Mouse (Mus musculus): ENCODE measurements at regions not wholly inside any gene's neighbourhood (a gene's known extent, or its start where the extent isn't known, plus 50 kb on each side); places are given as distances from the start of the nearest gene placed in this dataset.

DNA sequence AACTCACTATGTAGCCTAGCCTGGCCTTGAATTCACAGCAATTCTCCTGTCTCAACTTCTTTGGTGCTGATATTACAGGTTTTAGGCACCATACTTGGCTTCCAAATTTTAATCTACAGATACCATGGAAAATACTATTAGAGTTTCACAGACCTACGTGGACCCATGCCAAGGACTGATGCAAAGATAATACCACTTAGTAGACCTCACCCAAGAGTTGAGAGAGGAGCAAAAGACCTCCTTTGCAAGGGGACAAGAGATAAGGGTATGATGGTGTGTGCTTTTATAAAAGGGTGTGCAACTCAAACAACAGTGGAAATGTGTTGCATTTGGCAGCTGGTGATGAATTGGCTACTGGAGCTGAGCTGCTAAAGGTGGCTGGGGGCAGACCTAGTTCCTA, 358.6 kb upstream of the Diaph2 start:
- no peak for DNase-seq

DNA sequence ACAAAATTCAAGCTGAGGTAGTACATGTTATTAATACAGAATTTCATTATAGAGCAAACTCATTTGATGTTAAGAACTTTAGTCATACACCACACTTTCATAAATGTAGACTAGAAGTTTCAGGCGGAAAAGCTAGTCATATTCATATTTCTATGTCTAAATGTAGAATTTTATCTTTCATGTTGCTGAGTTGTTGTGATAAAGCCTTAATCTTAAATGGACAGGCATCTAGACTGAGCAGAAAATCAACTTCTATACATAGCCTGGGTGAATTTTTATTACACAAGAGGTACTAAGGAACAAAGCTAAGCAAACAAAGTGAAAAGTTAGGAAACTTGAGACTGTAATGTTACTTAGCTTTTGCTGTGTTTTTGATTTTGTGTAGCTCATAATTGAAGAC, 341.8 kb upstream of the Diaph2 start:
- DNase-seq: no peak

DNA sequence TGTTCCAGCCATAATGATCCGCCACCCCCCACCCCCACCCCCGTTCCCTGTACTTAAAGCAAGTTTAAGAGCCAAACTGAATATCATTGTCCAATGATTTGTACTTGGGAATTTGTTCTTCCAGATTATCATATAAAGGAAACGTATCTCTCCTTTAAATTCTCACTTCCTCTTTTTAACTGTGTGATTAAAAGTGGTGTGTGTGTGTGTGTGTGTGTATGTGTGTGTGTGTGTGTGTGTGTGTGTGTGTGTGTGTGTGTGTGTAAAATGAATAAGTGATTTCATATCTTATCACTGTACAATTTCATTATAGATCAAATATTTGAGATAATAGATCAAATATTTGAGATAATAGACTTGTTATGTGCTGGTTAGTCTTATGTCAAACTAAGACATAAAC, 339.5 kb upstream of the Diaph2 start:
- DNase-seq: no peak

DNA sequence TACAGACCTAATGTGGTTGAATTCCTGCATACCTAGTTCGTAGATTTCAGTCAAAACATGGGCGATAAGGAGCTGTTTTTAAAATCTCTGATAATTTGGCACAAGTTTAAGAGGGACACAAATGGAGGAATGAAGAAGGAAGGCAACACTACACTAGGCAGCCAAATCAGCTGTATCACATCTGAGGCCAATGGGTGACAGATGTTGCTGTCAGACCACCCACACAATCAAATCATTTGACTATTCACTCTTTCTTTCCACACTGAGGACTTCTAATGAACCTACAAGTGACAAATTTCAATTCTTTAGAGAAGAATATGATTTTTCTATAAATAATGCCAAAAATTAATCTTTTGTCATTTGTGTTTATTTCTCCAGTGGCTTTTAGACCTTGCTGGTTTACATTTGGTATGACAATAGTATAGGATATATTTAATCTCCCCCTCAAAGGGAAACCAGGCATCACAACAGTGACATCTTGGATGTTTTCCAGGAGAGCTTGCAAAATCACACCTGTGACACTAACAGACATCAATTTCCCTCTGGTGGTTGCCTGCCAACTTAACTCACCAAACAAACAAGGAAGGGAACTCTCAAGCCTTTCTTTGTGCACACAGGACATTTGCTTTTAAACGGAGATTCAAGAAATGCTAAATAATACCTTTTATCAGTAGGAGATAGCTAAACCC, 336.5 kb upstream of the Diaph2 start:
- DNase-seq: peak; percentile 0 to 8

DNA sequence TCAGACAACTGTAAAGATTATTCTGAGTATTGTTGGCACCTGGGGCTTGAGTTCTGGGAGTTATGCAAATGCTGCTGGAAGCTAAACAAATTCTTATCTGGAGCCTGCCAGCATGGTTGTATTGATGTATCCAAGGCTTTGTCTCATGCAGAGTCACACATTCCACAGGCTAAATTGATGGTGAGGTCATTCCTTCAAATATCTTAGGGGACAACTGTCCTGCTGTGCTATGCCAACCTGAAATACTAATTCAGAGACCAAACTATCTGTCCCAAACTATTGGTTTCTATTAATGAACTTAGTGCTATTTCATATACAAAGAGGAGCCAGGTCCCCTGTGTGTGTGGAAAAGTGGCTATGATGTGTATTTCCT, 335.9 kb upstream of the Diaph2 start:
- DNase-seq: peak in 1 of 2 experiments; percentile 4

DNA sequence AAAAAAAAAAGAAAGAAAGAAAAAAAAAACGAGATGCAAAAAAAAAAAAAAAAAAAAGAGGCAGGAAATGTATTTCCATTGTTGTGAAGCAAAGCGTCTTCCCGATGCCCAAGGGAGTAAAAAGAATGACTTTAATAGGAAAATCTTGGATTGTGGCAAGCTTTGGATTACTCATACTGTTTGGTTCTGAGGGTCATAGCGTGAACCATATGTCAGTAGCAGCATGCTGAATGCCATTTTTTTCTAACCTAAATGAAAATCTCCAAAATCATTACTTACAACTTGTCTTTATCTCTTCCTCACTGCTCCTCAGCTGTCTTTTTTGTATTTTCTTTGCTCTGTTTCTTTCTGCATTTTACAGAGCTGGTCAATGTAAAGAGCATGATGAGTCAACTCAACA, 334.2 kb upstream of the Diaph2 start:
- DNase-seq: no peak

DNA sequence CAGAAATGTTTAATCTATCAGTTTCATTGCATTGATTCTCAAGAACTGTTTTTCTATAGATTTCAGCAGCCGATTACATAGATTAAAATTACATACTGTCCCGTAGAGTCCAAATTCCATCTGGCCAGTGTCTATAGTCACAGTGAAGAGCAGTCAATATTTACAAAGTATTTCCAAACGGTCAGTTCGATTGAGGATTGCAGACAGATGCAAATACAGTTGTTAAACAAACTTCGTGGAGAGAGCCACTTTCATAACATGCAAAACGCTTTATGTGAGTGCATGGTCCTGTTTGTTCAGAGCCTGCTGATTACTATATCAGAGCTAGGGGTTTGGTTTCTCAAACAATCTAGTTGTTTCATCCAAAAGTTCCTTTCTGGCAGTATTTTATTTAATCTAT, 301.0 kb upstream of the Diaph2 start:
- no peak for DNase-seq

DNA sequence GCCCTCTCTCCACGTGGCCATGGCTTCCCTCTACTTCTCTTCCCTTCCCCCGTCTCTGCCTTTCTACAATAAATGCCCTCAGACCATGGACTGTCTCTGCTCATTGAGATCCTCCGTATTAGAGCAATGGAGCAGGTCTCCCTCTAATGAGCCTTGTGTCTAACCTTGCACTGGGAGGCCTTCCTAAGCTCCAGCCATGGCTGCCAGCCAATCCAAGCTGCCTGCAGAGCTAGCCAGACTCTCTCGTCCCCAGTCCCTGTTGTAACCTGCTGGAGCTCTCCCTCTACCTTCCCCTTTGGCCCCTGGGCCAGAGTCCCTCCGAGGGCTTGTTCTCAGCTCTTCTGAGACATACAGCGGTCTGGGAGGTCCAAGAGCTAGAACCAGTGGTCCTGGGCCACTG, 273.3 kb upstream of the Diaph2 start:
- DNase-seq: no peak

DNA sequence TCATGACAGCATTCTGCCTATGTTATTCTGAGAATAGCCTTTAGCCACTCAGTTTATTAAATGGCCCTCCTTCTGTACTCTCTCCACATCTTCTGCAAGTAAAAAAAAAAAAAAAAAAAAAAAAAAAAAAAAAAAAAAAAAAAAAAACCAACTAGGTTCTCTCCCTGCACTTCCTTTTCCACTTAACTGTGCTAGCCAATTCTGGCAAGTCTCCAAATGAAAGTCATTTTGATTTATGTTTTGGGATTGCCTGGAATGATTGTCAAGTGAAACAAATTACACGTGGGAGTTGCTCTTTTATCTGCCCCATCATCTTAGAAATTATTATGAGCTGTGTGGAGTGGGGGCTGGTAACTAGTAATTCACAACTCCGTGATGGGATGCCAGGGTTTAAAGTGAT, 255.0 kb upstream of the Diaph2 start:
- DNase-seq: no peak

Measured in heart, adult 18-20 months (tissue).